Mouse (Mus musculus) erythroblast, embryonic 14.5 days (primary cell): ENCODE results near the gene Gdpd2.

ENCODE experiments used
- GATA1 ChIP-seq: IDR thresholded peaks from 2 replicates; pipeline ENCODE4 v1.6.1; 2012; ENCODE audit warnings: low read length, inconsistent platforms, mixed read lengths
- TAL1 ChIP-seq: IDR thresholded peaks from 3 replicates; pipeline ENCODE4 v1.6.1; 2012; ENCODE audit warnings: low read length, inconsistent platforms, mixed read lengths

- TF ChIP-seq TAL1 (no peak), GATA1 (no peak)
Measured at GRCm38 (mm10) chrX:100708032-100708431, 21.6 kb upstream of the Gdpd2 start.
